Mouse (Mus musculus) heart, adult 2 months (tissue): Measurements from ENCODE around the gene Pea15a. TPM values are rescaled to one million over a fixed set of nuclear protein-coding genes. Genes with fewer than 3 reads are reported as not detected.

ENCODE experiments used
- DNase-seq, 2 experiments: peaks; one replicate each; pipeline ENCODE4 v3.0.0; 2021
- H3K27ac ChIP-seq: fragments of 200-600 bp; 2 replicates; pipeline ENCODE4 v1.8.1; 2022
- H3K27me3 ChIP-seq: fragments of 200-500 bp; 2 replicates; pipeline ENCODE4 v1.6.1; 2012; ENCODE audit warnings: mild to moderate bottlenecking, low read length, inconsistent platforms, mixed read lengths; ENCODE audit not compliant: control insufficient read depth, insufficient read depth
- H3K36me3 ChIP-seq: fragments of 200-500 bp; 2 replicates; pipeline ENCODE4 v1.6.1; 2012; ENCODE audit warnings: low read length, inconsistent platforms; ENCODE audit not compliant: control insufficient read depth, insufficient read depth
- H3K4me1 ChIP-seq: fragments of 200-500 bp; 2 replicates; pipeline ENCODE4 v1.6.1; 2011; ENCODE audit warnings: low read length; ENCODE audit not compliant: control insufficient read depth, insufficient read depth
- H3K4me3 ChIP-seq: fragments of 200-600 bp; 2 replicates; pipeline ENCODE4 v1.8.1; 2022
- H3K79me2 ChIP-seq: fragments of 200-500 bp; replicated peaks from 2 replicates; pipeline ENCODE4 v1.6.1; 2012; ENCODE audit warnings: mild to moderate bottlenecking, inconsistent platforms, low read length, moderate library complexity, mixed read lengths; ENCODE audit not compliant: control insufficient read depth, insufficient read depth
- H3K9ac ChIP-seq: fragments of 200-500 bp; 2 replicates; pipeline ENCODE4 v1.6.1; 2012; ENCODE audit warnings: low read depth, mild to moderate bottlenecking, control low read depth, inconsistent platforms, low read length, mixed read lengths
- CTCF ChIP-seq: fragments of 200-600 bp; IDR thresholded peaks from 2 replicates; pipeline ENCODE4 v1.8.1; 2022; ENCODE audit warnings: antibody characterized with exemption, mild to moderate bottlenecking, moderate library complexity
- EP300 ChIP-seq: fragments of 200-500 bp; IDR thresholded peaks from 2 replicates; pipeline ENCODE4 v1.6.1; 2011; ENCODE audit warnings: low read depth, low read length, control low read depth; ENCODE audit not compliant: insufficient read depth
- POLR2A ChIP-seq: fragments of 200-500 bp; IDR thresholded peaks from 2 replicates; pipeline ENCODE4 v1.6.1; 2011; ENCODE audit warnings: mild to moderate bottlenecking, low read depth, low read length, control low read depth; ENCODE audit not compliant: insufficient read depth
- WGBS: fragments of 180-500 bp; shearing (Covaris S2); methylation state at CpG from one replicate; pipeline ENCODE4 v1.1.7; 2018; 5-methylcytosine and 5-hydroxymethylcytosine counted together
- intact Hi-C: fragments of 180-260 bp; cut with DNase I; formaldehyde crosslinking; loops from one replicate; pipeline ENCODE4 v1.15.1; 2025
- polyA plus RNA-seq: library from polyadenylated mRNA; depleted of rRNA; stranded (reverse); fragments of >200 nt; gene quantifications from 2 replicates; pipeline ENCODE4 v1.2.3, GENCODE M21; 2012
- total RNA-seq, 2 experiments: library from RNA; stranded (reverse); gene quantifications; 2 replicates each; pipeline ENCODE4 v1.2.3; 2021

Pea15a gene
- total and polyA plus RNA-seq, 3 experiments: 52.2 to 69.8 (median 56.8) TPM

DNA sequence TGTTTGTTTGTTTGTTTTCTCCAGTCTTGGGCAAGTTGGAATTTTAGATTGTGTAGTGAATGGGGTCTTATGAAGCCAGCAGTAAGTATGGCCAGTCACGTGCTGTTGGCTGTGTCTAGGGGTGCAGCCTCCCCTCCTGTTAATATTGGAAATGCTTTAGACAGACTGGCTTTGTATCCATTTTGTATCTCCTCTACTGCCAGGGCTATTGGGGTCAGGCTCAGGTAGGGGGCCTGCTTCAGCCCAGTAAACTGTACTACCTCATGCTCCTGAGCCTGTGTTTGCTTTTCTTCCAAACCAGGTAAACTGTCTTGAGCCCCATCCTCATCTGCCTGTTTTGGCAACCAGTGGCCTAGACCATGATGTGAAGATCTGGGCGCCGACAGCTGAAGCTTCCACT lies 14.4 kb downstream of the Pea15a start:
- TF ChIP-seq POLR2A: no peak
- TF ChIP-seq EP300: no peak
- no peak for TF ChIP-seq CTCF
- WGBS: 82% methylated on average over 3 of the region's 3 CpGs
- H3K9ac ChIP-seq: no peak overlapping the region
- peaks cover 5% of the 10 kb centered on the region for H3K36me3 ChIP-seq
- no peak overlapping the region for H3K4me3 ChIP-seq
- H3K27me3 ChIP-seq: no peaks in the 10 kb centered on the region
- H3K4me1 ChIP-seq: peaks cover 3% of the 10 kb centered on the region
- no peaks in the 10 kb centered on the region for H3K79me2 ChIP-seq
- DNase-seq: no peak
- no peak overlapping the region for H3K27ac ChIP-seq
- intact Hi-C loops: no loop called here

GRCm38 (mm10) chr1:172191578-172191977 lies 15.0 kb downstream of the Pea15a start:
- Histone ChIP-seq H3K4me3 (no peak overlapping the region), H3K27me3 (no peaks in the 10 kb centered on the region), H3K4me1 (peaks cover 3% of the 10 kb centered on the region), H3K36me3 (peaks cover 2% of the 10 kb centered on the region), H3K9ac (no peak overlapping the region), H3K27ac (no peak overlapping the region), H3K79me2 (no peaks in the 10 kb centered on the region)
- no peak for DNase-seq
- intact Hi-C loops: no loop called here
- no peak for TF ChIP-seq POLR2A
- TF ChIP-seq EP300: no peak
- peak; percentile 41 for TF ChIP-seq CTCF
- 58% methylated on average over 2 of the region's 2 CpGs for WGBS

DNA sequence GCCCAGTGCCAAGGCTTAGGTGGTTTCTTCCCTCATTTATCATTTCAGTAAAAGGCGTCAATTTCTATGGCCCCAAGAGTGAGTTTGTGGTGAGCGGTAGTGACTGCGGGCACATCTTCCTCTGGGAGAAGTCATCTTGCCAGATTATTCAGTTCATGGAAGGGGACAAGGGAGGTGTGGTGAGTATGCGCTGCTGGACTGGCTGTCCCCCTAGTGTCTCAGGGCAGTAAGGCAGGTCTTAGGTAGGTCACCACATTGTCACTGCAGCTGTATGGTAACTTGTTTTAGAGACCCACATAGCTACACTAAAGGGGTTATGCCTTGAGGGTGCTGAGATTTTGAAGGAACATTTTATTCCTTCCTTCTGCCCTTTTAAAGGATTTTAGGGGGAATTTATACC lies 17.7 kb downstream of the Pea15a start:
- Histone ChIP-seq H3K4me1 (no peaks in the 10 kb centered on the region), H3K9ac (no peak overlapping the region), H3K4me3 (no peak overlapping the region), H3K36me3 (peaks cover 7% of the 10 kb centered on the region), H3K27me3 (no peaks in the 10 kb centered on the region), H3K79me2 (no peaks in the 10 kb centered on the region), H3K27ac (no peak overlapping the region)
- DNase-seq: no peak
- intact Hi-C loops: no loop called here
- TF ChIP-seq CTCF (peak; percentile 74), EP300 (no peak), POLR2A (no peak)
- WGBS: 33% methylated on average over 4 of the region's 4 CpGs

DNA sequence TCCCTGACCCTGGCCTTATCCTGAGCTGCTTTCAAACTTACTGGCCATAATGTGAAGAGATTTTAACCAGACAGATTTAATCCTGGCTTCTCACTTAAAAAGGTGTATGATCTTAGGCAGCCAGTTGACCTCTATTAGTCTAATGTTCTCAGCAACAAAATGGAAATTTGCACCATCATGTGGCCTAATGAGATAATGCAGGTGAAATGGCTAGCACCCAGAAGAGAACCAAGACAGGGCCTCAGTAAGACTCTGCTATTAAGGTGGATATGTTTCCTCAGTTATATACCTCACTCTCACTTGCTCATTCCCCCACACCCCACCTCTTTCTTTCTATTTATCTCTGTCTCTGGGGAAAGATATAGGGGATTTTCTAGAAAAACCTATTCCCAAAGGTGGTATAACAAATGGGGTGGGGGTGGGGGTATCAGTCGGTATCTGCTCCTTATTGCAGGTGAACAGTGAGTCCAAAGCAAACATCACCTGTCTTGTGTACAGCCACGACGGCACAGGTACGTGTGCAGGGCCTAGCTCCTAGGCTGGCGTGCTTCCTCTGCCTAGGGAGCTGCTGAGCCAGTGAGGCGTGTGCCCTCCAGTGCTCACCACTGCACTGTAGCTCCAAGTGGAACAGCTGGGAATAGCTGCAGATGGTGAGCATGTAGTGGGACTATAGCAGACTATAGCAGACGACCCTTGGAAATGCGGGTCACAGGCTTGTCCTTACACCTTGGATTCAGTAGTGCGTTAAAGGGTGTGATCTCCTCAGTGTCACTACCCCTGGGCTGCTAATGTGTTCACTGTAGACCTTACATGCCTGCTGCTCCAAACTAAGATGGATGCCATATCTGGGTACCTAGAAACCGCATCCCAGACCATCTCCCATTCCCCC lies 20.0 kb downstream of the Pea15a start:
- H3K4me1 ChIP-seq: no peaks in the 10 kb centered on the region
- H3K79me2 ChIP-seq: no peaks in the 10 kb centered on the region; the same call in 1 of the 2 replicates
- intact Hi-C loops: no loop called here
- TF ChIP-seq EP300 (no peak), CTCF (peak; percentile 29)
- DNase-seq: no peak
- WGBS: 94% methylated on average over 10 of the region's 10 CpGs
- H3K27ac ChIP-seq: no peak overlapping the region
- H3K9ac ChIP-seq: no peak overlapping the region
- peaks cover 7% of the 10 kb centered on the region for H3K36me3 ChIP-seq
- H3K4me3 ChIP-seq: no peak overlapping the region
- no peaks in the 10 kb centered on the region for H3K27me3 ChIP-seq

- H3K4me3 ChIP-seq: no peak overlapping the region
- peaks cover 21% of the 10 kb centered on the region for H3K36me3 ChIP-seq
- peaks cover 2% of the 10 kb centered on the region for H3K4me1 ChIP-seq
- H3K27me3 ChIP-seq: no peaks in the 10 kb centered on the region
- no peaks in the 10 kb centered on the region; the same call in none of the 2 replicates for H3K79me2 ChIP-seq
- TF ChIP-seq POLR2A: no peak
- TF ChIP-seq EP300: no peak
- no peak for TF ChIP-seq CTCF
- no peak overlapping the region for H3K9ac ChIP-seq
- intact Hi-C loops: no loop called here
- DNase-seq: no peak
- no peak overlapping the region for H3K27ac ChIP-seq
Measured at GRCm38 (mm10) chr1:172183915-172184314, 22.7 kb downstream of the Pea15a start.

GRCm38 (mm10) chr1:172183056-172183455 lies 23.5 kb downstream of the Pea15a start:
- TF ChIP-seq CTCF (no peak), EP300 (no peak), POLR2A (no peak)
- H3K27me3 ChIP-seq: no peaks in the 10 kb centered on the region
- intact Hi-C loops: no loop called here
- no peak overlapping the region for H3K27ac ChIP-seq
- H3K9ac ChIP-seq: no peak overlapping the region
- peaks cover 2% of the 10 kb centered on the region for H3K4me1 ChIP-seq
- H3K79me2 ChIP-seq: no peaks in the 10 kb centered on the region; the same call in none of the 2 replicates
- DNase-seq: no peak
- no peak overlapping the region for H3K4me3 ChIP-seq
- H3K36me3 ChIP-seq: peaks cover 27% of the 10 kb centered on the region
- 98% methylated on average over 6 of the region's 6 CpGs for WGBS
